Mouse (Mus musculus): ENCODE measurements around the gene Zfp286. TPM values are rescaled to one million over a fixed set of nuclear protein-coding genes. Genes with fewer than 3 reads are reported as not detected.

Zfp286 gene
- 28.4 and 32.0 TPM in 2 replicates for polyA plus RNA-seq (2014; fragmentation: Nextera tagmentation; extraction: Ambion mirVana)

- Histone ChIP-seq H3K36me3 (ENCODE audit: control insufficient read depth, insufficient read depth, low read length) (peaks cover 14% of the 10 kb centered on the region), H3K4me3 (ENCODE audit: low read depth, low read length) (peak within 1 kb of the TSS; percentile 67), H3K4me1 (ENCODE audit: control insufficient read depth, insufficient read depth, low read length) (peaks cover 4% of the 10 kb centered on the region), H3K27me3 (ENCODE audit: control insufficient read depth, insufficient read depth, low read length) (no peaks in the 10 kb centered on the region), H3K9ac (ENCODE audit: low read length) (peak within 1 kb of the TSS; percentile 92), H3K27ac (ENCODE audit: low read depth, low read length) (no peak within 1 kb of the TSS), H3K9me3 (ENCODE audit: control insufficient read depth, low read length) (no peaks in the 10 kb centered on the region), H3K4me2 (peak within 1 kb of the TSS; percentile 77)
- ATAC-seq (ENCODE audit: low FRiP score) (peak; percentile 97), DNase-seq (ENCODE audit: low spot score, missing footprints) (peak; percentile 99)
- 8% methylated on average over 34 of the region's 34 CpGs for WGBS
These were observed at the start of gene Zfp286 for GRCm38 (mm10) chr11:62788935-62789616. Gene Zfp286, minus strand, starts transcription at chr11:62789462.

- no peaks in the 10 kb centered on the region for H3K4me1 ChIP-seq (ENCODE audit: control insufficient read depth, insufficient read depth, low read length)
- no peak for ATAC-seq (ENCODE audit: low FRiP score)
- no peaks in the 10 kb centered on the region for H3K27me3 ChIP-seq (ENCODE audit: control insufficient read depth, insufficient read depth, low read length)
- DNase-seq (ENCODE audit: low spot score, missing footprints) = no peak
- no peak overlapping the region for H3K9ac ChIP-seq (ENCODE audit: low read length)
- H3K27ac ChIP-seq (ENCODE audit: low read depth, low read length) = no peak overlapping the region
- no peak overlapping the region for H3K4me3 ChIP-seq (ENCODE audit: low read depth, low read length)
- no peaks in the 10 kb centered on the region for H3K9me3 ChIP-seq (ENCODE audit: control insufficient read depth, low read length)
- H3K4me2 ChIP-seq = no peak overlapping the region
- no peaks in the 10 kb centered on the region for H3K36me3 ChIP-seq (ENCODE audit: control insufficient read depth, insufficient read depth, low read length)
These were observed 42.6 kb upstream of the Zfp286 start for GRCm38 (mm10) chr11:62831906-62832305.

- Histone ChIP-seq H3K9me3 (ENCODE audit: control insufficient read depth, low read length) (no peaks in the 10 kb centered on the region), H3K4me1 (ENCODE audit: control insufficient read depth, insufficient read depth, low read length) (no peaks in the 10 kb centered on the region), H3K9ac (ENCODE audit: low read length) (no peak overlapping the region), H3K27ac (ENCODE audit: low read depth, low read length) (no peak overlapping the region), H3K4me3 (ENCODE audit: low read depth, low read length) (no peak overlapping the region), H3K27me3 (ENCODE audit: control insufficient read depth, insufficient read depth, low read length) (no peaks in the 10 kb centered on the region), H3K36me3 (ENCODE audit: control insufficient read depth, insufficient read depth, low read length) (no peaks in the 10 kb centered on the region), H3K4me2 (no peak overlapping the region)
- ATAC-seq (ENCODE audit: low FRiP score) (no peak), DNase-seq (ENCODE audit: low spot score, missing footprints) (no peak)
- WGBS = 81% methylated on average over 2 of the region's 2 CpGs
These were observed 41.1 kb upstream of the Zfp286 start for GRCm38 (mm10) chr11:62830387-62830786.

- Histone ChIP-seq H3K9ac (ENCODE audit: low read length) (no peak overlapping the region), H3K9me3 (ENCODE audit: control insufficient read depth, low read length) (no peaks in the 10 kb centered on the region), H3K27me3 (ENCODE audit: control insufficient read depth, insufficient read depth, low read length) (no peaks in the 10 kb centered on the region), H3K27ac (ENCODE audit: low read depth, low read length) (no peak overlapping the region), H3K4me1 (ENCODE audit: control insufficient read depth, insufficient read depth, low read length) (no peaks in the 10 kb centered on the region), H3K36me3 (ENCODE audit: control insufficient read depth, insufficient read depth, low read length) (no peaks in the 10 kb centered on the region), H3K4me3 (ENCODE audit: low read depth, low read length) (no peak overlapping the region), H3K4me2 (no peak overlapping the region)
- 94% methylated on average over 3 of the region's 3 CpGs for WGBS
- ATAC-seq (ENCODE audit: low FRiP score) = no peak
- no peak for DNase-seq (ENCODE audit: low spot score, missing footprints)
These were observed 38.6 kb upstream of the Zfp286 start for GRCm38 (mm10) chr11:62827911-62828310.

GRCm38 (mm10) chr11:62827135-62827534, 37.9 kb upstream of the Zfp286 start:
- 89% methylated on average over 4 of the region's 4 CpGs for WGBS
- Histone ChIP-seq H3K9ac (ENCODE audit: low read length) (no peak overlapping the region), H3K4me2 (no peak overlapping the region), H3K36me3 (ENCODE audit: control insufficient read depth, insufficient read depth, low read length) (no peaks in the 10 kb centered on the region), H3K9me3 (ENCODE audit: control insufficient read depth, low read length) (no peaks in the 10 kb centered on the region), H3K27me3 (ENCODE audit: control insufficient read depth, insufficient read depth, low read length) (no peaks in the 10 kb centered on the region), H3K27ac (ENCODE audit: low read depth, low read length) (no peak overlapping the region), H3K4me1 (ENCODE audit: control insufficient read depth, insufficient read depth, low read length) (no peaks in the 10 kb centered on the region), H3K4me3 (ENCODE audit: low read depth, low read length) (no peak overlapping the region)
- ATAC-seq (ENCODE audit: low FRiP score) (no peak), DNase-seq (ENCODE audit: low spot score, missing footprints) (no peak)

GRCm38 (mm10) chr11:62826106-62826733, 37.0 kb upstream of the Zfp286 start:
- no peaks in the 10 kb centered on the region for H3K36me3 ChIP-seq (ENCODE audit: control insufficient read depth, insufficient read depth, low read length)
- H3K4me2 ChIP-seq = no peak overlapping the region
- DNase-seq (ENCODE audit: low spot score, missing footprints) (no peak), ATAC-seq (ENCODE audit: low FRiP score) (no peak)
- H3K4me3 ChIP-seq (ENCODE audit: low read depth, low read length) = no peak overlapping the region
- no peaks in the 10 kb centered on the region for H3K4me1 ChIP-seq (ENCODE audit: control insufficient read depth, insufficient read depth, low read length)
- no peaks in the 10 kb centered on the region for H3K27me3 ChIP-seq (ENCODE audit: control insufficient read depth, insufficient read depth, low read length)
- H3K27ac ChIP-seq (ENCODE audit: low read depth, low read length) = no peak overlapping the region
- WGBS = 79% methylated on average over 6 of the region's 6 CpGs
- no peaks in the 10 kb centered on the region for H3K9me3 ChIP-seq (ENCODE audit: control insufficient read depth, low read length)
- H3K9ac ChIP-seq (ENCODE audit: low read length) = no peak overlapping the region

- no peak overlapping the region for H3K4me2 ChIP-seq
- 0 out of 2 replicates have a peak, but pooled peaks cover 4% of the 10 kb centered on the region for H3K4me1 ChIP-seq (ENCODE audit: control insufficient read depth, insufficient read depth, low read length)
- H3K9me3 ChIP-seq (ENCODE audit: control insufficient read depth, low read length) = no peaks in the 10 kb centered on the region
- ATAC-seq (ENCODE audit: low FRiP score) (no peak), DNase-seq (ENCODE audit: low spot score, missing footprints) (no peak)
- H3K27ac ChIP-seq (ENCODE audit: low read depth, low read length) = no peak overlapping the region
- no peaks in the 10 kb centered on the region for H3K27me3 ChIP-seq (ENCODE audit: control insufficient read depth, insufficient read depth, low read length)
- no peak overlapping the region for H3K9ac ChIP-seq (ENCODE audit: low read length)
- WGBS = 84% methylated on average over 9 of the region's 9 CpGs
- H3K4me3 ChIP-seq (ENCODE audit: low read depth, low read length) = no peak overlapping the region
- H3K36me3 ChIP-seq (ENCODE audit: control insufficient read depth, insufficient read depth, low read length) = no peaks in the 10 kb centered on the region
These were observed 36.2 kb upstream of the Zfp286 start for GRCm38 (mm10) chr11:62825222-62826105.

- WGBS = 77% methylated on average over 7 of the region's 7 CpGs
- DNase-seq (ENCODE audit: low spot score, missing footprints) = no peak
These were observed 34.9 kb upstream of the Zfp286 start for GRCm38 (mm10) chr11:62824211-62824610.

GRCm38 (mm10) chr11:62821893-62822292, 32.6 kb upstream of the Zfp286 start:
- WGBS = 75% methylated on average over 5 of the region's 5 CpGs
- no peaks in the 10 kb centered on the region for H3K27me3 ChIP-seq (ENCODE audit: control insufficient read depth, insufficient read depth, low read length)
- peaks cover 8% of the 10 kb centered on the region; the same call in 1 of the 2 replicates for H3K4me1 ChIP-seq (ENCODE audit: control insufficient read depth, insufficient read depth, low read length)
- ATAC-seq (ENCODE audit: low FRiP score) = no peak
- no peaks in the 10 kb centered on the region for H3K9me3 ChIP-seq (ENCODE audit: control insufficient read depth, low read length)
- no peaks in the 10 kb centered on the region for H3K36me3 ChIP-seq (ENCODE audit: control insufficient read depth, insufficient read depth, low read length)
- H3K27ac ChIP-seq (ENCODE audit: low read depth, low read length) = no peak overlapping the region
- no peak overlapping the region for H3K4me2 ChIP-seq
- no peak for DNase-seq (ENCODE audit: low spot score, missing footprints)
- H3K9ac ChIP-seq (ENCODE audit: low read length) = no peak overlapping the region
- H3K4me3 ChIP-seq (ENCODE audit: low read depth, low read length) = no peak overlapping the region

More at GRCm38 (mm10) chr11:62824211-62824610, 34.9 kb upstream of the Zfp286 start:
- Histone ChIP-seq H3K27me3 (ENCODE audit: control insufficient read depth, insufficient read depth, low read length) (no peaks in the 10 kb centered on the region), H3K27ac (ENCODE audit: low read depth, low read length) (no peak overlapping the region), H3K9ac (ENCODE audit: low read length) (no peak overlapping the region), H3K4me1 (ENCODE audit: control insufficient read depth, insufficient read depth, low read length) (peaks cover 8% of the 10 kb centered on the region; the same call in 1 of the 2 replicates), H3K4me3 (ENCODE audit: low read depth, low read length) (no peak overlapping the region), H3K36me3 (ENCODE audit: control insufficient read depth, insufficient read depth, low read length) (no peaks in the 10 kb centered on the region), H3K4me2 (no peak overlapping the region), H3K9me3 (ENCODE audit: control insufficient read depth, low read length) (no peaks in the 10 kb centered on the region)
- ATAC-seq (ENCODE audit: low FRiP score) = no peak
